Mouse (Mus musculus): ENCODE measurements around the gene Ncam1. TPM values are rescaled to one million over a fixed set of nuclear protein-coding genes. Genes with fewer than 3 reads are reported as not detected.

Ncam1 gene
- total and polyA plus RNA-seq, 3 experiments = 0.08 TPM; not detected in 2

DNA sequence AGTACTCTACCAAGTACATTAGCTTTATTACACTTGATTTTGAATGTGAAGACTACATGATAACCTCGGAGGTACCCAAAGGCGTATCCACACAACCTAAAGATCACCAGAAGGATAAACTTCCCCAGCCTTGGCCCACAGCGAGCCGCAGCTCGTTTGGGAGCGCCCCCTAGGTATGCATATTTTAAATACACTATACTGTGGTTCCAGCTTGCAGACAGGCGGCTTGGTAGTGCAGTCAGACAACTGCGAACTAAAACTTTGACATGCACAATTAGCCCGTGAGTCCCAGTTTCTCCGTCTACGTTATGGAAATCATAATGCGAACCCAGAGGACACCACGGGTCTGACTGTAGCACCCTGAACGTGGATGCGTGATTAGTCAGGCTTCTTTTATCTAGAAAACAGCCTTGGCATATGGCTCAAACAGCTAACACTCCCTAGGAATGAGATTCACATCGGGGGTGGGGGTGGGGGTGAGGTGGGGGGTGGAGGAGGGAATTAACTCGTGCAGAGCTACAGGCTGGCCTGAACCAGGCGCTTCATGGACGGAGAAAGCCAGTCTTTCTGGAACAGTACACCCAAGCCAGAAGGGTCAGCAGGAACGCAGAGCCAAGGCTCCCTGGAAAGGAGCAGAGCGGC, 313.4 kb downstream of the Ncam1 start:
- Histone ChIP-seq H3K4me2 (ENCODE audit: insufficient read depth, low read depth, poor library complexity, severe bottlenecking) (peak overlapping the region; percentile 94), H3K27ac (ENCODE audit: insufficient read depth, low read depth) (no peak overlapping the region)

GRCm38 (mm10) chr9:49483316-49483715, 315.4 kb downstream of the Ncam1 start:
- Histone ChIP-seq H3K27ac (ENCODE audit: insufficient read depth, low read depth) (no peak overlapping the region), H3K9me3 (replicated peaks; ENCODE audit: low read length) (no peaks in the 10 kb centered on the region), H3K4me1 (ENCODE audit: control insufficient read depth in 1 of 2, insufficient read depth in 2 of 2) (peaks cover 2 to 5% of the 10 kb centered on the region in 2 experiments; a peak in 1 of 4 replicates), H3K4me3 (replicated peaks in 1 of 3; ENCODE audit: low read depth in 2 of 3, low read length in 2 of 3, poor library complexity in 1 of 3) (no peak overlapping the region), H3K27me3 (replicated peaks) (peaks cover 3% of the 10 kb centered on the region), H3K36me3 (replicated peaks in 1 of 2; ENCODE audit: control insufficient read depth in 1 of 2, insufficient read depth in 1 of 2, low read length in 1 of 2) (no peaks in the 10 kb centered on the region), H3K4me2 (ENCODE audit: insufficient read depth, low read depth, poor library complexity, severe bottlenecking) (no peak overlapping the region), H3K79me2 (replicated peaks; ENCODE audit: control insufficient read depth, extremely low read depth, insufficient read depth, poor library complexity, severe bottlenecking) (no peaks in the 10 kb centered on the region), H3K9ac (ENCODE audit: insufficient read depth, low read depth) (no peak overlapping the region)
- in situ Hi-C loops (cut with MboI; ENCODE audit: low pct_ligation_motif_present, low pct_unique_long_range_greater_than_20kb, low sequenced_read_pairs) (loop anchor here (25.0 kb wide), 2 partner anchors 521 to 846 kb away; partner anchors contain the start of gene Htr3b), dilution Hi-C loops (cut with MboI; ENCODE audit: extremely low pct_ligation_motif_present, extremely low pct_unique_long_range_greater_than_20kb, low sequenced_read_pairs) (no loop called here)
- DNase-seq (ENCODE audit: extremely low read depth) = no peak
- peak; percentile 33; the same call in 1 of the 2 replicates for TF ChIP-seq BHLHE40 (IDR thresholded peaks at IDR 0.05; ENCODE audit: low read depth, low read length)
- no peak for TF ChIP-seq RAD21 (IDR thresholded peaks at IDR 0.05; ENCODE audit: low read depth, low read length)

More for the DNA sequence above, 313.4 kb downstream of the Ncam1 start:
- peak; percentile 51 for DNase-seq (ENCODE audit: extremely low read depth)
- peaks cover 2 to 13% of the 10 kb centered on the region in 2 experiments; a peak in 2 of 4 replicates for H3K4me1 ChIP-seq (ENCODE audit: control insufficient read depth in 1 of 2, insufficient read depth in 2 of 2)
- dilution Hi-C loops (cut with MboI; ENCODE audit: extremely low pct_ligation_motif_present, extremely low pct_unique_long_range_greater_than_20kb, low sequenced_read_pairs) (no loop called here), in situ Hi-C loops (cut with MboI; ENCODE audit: low pct_ligation_motif_present, low pct_unique_long_range_greater_than_20kb, low sequenced_read_pairs) (loop anchor here (5.0 to 25.0 kb wide), 4 partner anchors 238 to 848 kb away; partner anchors contain the start of genes Htr3b and Tmprss5)
- H3K4me3 ChIP-seq (replicated peaks in 1 of 3; ENCODE audit: low read depth in 2 of 3, low read length in 2 of 3, poor library complexity in 1 of 3) = peak overlapping the region; percentile 49 to 71 (median 62)
- H3K27me3 ChIP-seq (replicated peaks) = peaks cover 5% of the 10 kb centered on the region
- H3K9ac ChIP-seq (ENCODE audit: insufficient read depth, low read depth) = no peak overlapping the region
- no peaks in the 10 kb centered on the region for H3K9me3 ChIP-seq (replicated peaks; ENCODE audit: low read length)
- no peaks in the 10 kb centered on the region for H3K36me3 ChIP-seq (replicated peaks in 1 of 2; ENCODE audit: control insufficient read depth in 1 of 2, insufficient read depth in 1 of 2, low read length in 1 of 2)
- H3K79me2 ChIP-seq (replicated peaks; ENCODE audit: control insufficient read depth, extremely low read depth, insufficient read depth, poor library complexity, severe bottlenecking) = no peaks in the 10 kb centered on the region
- peak; percentile 60 for TF ChIP-seq RAD21 (IDR thresholded peaks at IDR 0.05; ENCODE audit: low read depth, low read length)
- 0 out of 2 replicates have a peak, but pooled peaks have one; percentile 7 for TF ChIP-seq IRF4 (IDR thresholded peaks at IDR 0.05; ENCODE audit: low read depth, low read length)
- TF ChIP-seq SMC3 (IDR thresholded peaks at IDR 0.05; ENCODE audit: low read depth, low read length) = peak; percentile 55
- peak; percentile 1; the same call in 1 of the 2 replicates for TF ChIP-seq MXI1 (IDR thresholded peaks at IDR 0.05; ENCODE audit: low read depth, low read length)
- no peak for TF ChIP-seq NRF1 (IDR thresholded peaks at IDR 0.05; ENCODE audit: low read depth, low read length)
- peak; percentile 25 to 81; a peak in 3 of 4 replicates for TF ChIP-seq CTCF (conservative IDR thresholded peaks at IDR 0.05 in 1 of 2, IDR thresholded peaks at IDR 0.05 in 1 of 2; ENCODE audit: low read depth in 2 of 2, low read length in 2 of 2)
- no peak; the same call in 1 of the 2 replicates for TF ChIP-seq SIN3A (IDR thresholded peaks at IDR 0.05; ENCODE audit: low read length)

GRCm38 (mm10) chr9:49472126-49472525, 326.6 kb downstream of the Ncam1 start:
- Histone ChIP-seq H3K4me1 (ENCODE audit: control insufficient read depth in 1 of 2, insufficient read depth in 2 of 2) (no peaks in the 10 kb centered on the region), H3K36me3 (replicated peaks in 1 of 2; ENCODE audit: control insufficient read depth in 1 of 2, insufficient read depth in 1 of 2, low read length in 1 of 2) (no peaks in the 10 kb centered on the region), H3K27me3 (replicated peaks) (no peaks in the 10 kb centered on the region), H3K9me3 (replicated peaks; ENCODE audit: low read length) (peaks cover under 1% of the 10 kb centered on the region), H3K9ac (ENCODE audit: insufficient read depth, low read depth) (no peak overlapping the region), H3K4me2 (ENCODE audit: insufficient read depth, low read depth, poor library complexity, severe bottlenecking) (no peak overlapping the region), H3K4me3 (replicated peaks in 1 of 3; ENCODE audit: low read depth in 2 of 3, low read length in 2 of 3, poor library complexity in 1 of 3) (no peak overlapping the region), H3K79me2 (replicated peaks; ENCODE audit: control insufficient read depth, extremely low read depth, insufficient read depth, poor library complexity, severe bottlenecking) (no peaks in the 10 kb centered on the region), H3K27ac (ENCODE audit: insufficient read depth, low read depth) (no peak overlapping the region)
- dilution Hi-C loops (cut with MboI; ENCODE audit: extremely low pct_ligation_motif_present, extremely low pct_unique_long_range_greater_than_20kb, low sequenced_read_pairs) = no loop called here
- TF ChIP-seq MEF2A (IDR thresholded peaks at IDR 0.05; ENCODE audit: borderline replicate concordance, low read depth, low read length) (no peak), ELF1 (IDR thresholded peaks at IDR 0.05; ENCODE audit: low read depth, low read length) (no peak), ZC3H11A (IDR thresholded peaks at IDR 0.05; ENCODE audit: low read depth, low read length) (no peak), GABPA (IDR thresholded peaks at IDR 0.05; ENCODE audit: insufficient replicate concordance, low read depth, low read length) (no peak), IRF4 (IDR thresholded peaks at IDR 0.05; ENCODE audit: low read depth, low read length) (no peak), SMC3 (IDR thresholded peaks at IDR 0.05; ENCODE audit: low read depth, low read length) (no peak), RAD21 (IDR thresholded peaks at IDR 0.05; ENCODE audit: low read depth, low read length) (no peak), TCF12 (IDR thresholded peaks at IDR 0.05; ENCODE audit: low read depth, low read length) (no peak), NRF1 (IDR thresholded peaks at IDR 0.05; ENCODE audit: low read depth, low read length) (no peak), JUND (conservative IDR thresholded peaks at IDR 0.05; ENCODE audit: low read depth, low read length) (no peak), HCFC1 (IDR thresholded peaks at IDR 0.05; ENCODE audit: low read depth, low read length) (no peak), MYC (IDR thresholded peaks at IDR 0.05; ENCODE audit: low read depth, low read length) (no peak), USF2 (conservative IDR thresholded peaks at IDR 0.05; ENCODE audit: low read depth, low read length) (no peak), PAX5 (IDR thresholded peaks at IDR 0.05; ENCODE audit: low read length) (no peak), MXI1 (IDR thresholded peaks at IDR 0.05; ENCODE audit: low read depth, low read length) (no peak), MAFK (IDR thresholded peaks at IDR 0.05; ENCODE audit: insufficient replicate concordance, low read length) (no peak), CTCF (conservative IDR thresholded peaks at IDR 0.05 in 1 of 2, IDR thresholded peaks at IDR 0.05 in 1 of 2; ENCODE audit: low read depth in 2 of 2, low read length in 2 of 2) (no peak)
- in situ Hi-C loops (cut with MboI; ENCODE audit: low pct_ligation_motif_present, low pct_unique_long_range_greater_than_20kb, low sequenced_read_pairs) = no loop called here
- no peak for DNase-seq (ENCODE audit: extremely low read depth)
